Mouse (Mus musculus): ENCODE measurements at regions not wholly inside any gene's neighbourhood (a gene's known extent, or its start where the extent isn't known, plus 50 kb on each side); places are given as distances from the start of the nearest gene placed in this dataset.

DNA sequence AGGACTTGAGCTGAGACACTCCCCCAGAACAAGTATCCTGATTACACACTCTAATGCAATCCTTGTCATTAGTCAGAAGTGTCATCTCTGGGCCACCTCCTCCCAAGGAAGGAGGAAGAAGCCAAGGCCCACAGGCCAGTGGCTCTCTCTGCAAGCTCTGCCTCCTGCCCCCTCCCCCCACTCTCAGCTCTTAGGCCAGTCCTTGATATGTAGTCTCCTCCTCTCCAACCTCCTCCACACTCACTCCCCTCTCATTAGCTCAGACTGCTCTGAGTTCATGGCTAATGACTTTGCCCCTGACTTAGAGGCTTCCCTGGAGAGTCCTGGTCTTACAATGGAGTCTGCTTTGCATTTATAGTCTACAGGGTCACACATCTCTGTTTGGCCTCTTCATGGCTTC is 139.3 kb downstream of the Tle3 start:
- no peak for ATAC-seq
- Histone ChIP-seq H3K27me3 (ENCODE audit: control insufficient read depth, insufficient read depth, low read depth, low read length) (no peaks in the 10 kb centered on the region), H3K27ac (ENCODE audit: low read length) (no peak overlapping the region), H3K9me3 (replicated peaks; ENCODE audit: control insufficient read depth, low read length, poor library complexity, severe bottlenecking) (no peaks in the 10 kb centered on the region), H3K36me3 (ENCODE audit: control insufficient read depth, insufficient read depth, low read length) (no peaks in the 10 kb centered on the region), H3K4me3 (ENCODE audit: low read depth, low read length) (no peak overlapping the region), H3K9ac (ENCODE audit: low read depth, low read length) (no peak overlapping the region), H3K4me2 (ENCODE audit: low read length) (no peak overlapping the region), H3K4me1 (ENCODE audit: control insufficient read depth, insufficient read depth, low read length) (peaks cover 12% of the 10 kb centered on the region)

DNA sequence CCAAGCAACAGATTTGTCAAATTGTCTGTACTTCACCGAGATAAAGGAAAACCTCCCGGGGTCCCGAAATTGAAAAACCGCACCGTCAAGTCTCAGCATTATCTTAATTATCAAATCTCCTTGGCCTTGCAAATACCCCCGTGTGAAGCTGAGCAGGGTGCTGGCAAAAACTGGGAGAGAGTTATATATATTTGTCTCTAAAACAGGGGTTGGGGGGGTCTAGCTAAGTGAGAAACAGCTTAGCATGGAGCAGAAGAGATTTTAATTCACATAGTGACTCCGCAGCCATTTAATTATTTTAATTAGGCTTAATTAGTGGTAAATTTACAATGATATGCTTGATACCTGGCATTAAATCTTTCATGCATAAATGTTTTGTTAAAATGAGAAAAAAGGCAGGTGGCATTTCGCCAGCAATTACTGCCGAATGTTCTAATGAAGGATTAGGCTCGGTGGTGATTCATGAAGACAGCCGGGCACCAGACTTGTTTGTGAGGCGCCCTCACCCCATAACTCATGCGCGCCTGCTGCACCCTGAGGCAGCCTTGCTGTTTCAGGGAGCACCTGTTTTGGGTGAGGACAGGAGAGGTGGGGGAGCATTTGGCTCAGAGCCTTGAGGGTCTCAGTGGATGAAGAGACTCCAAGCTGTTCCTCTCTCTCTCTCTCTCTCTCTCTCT is 138.2 kb downstream of the Tle3 start:
- H3K4me2 ChIP-seq (ENCODE audit: low read length), result no peak overlapping the region
- no peak overlapping the region for H3K4me3 ChIP-seq (ENCODE audit: low read depth, low read length)
- H3K9me3 ChIP-seq (replicated peaks; ENCODE audit: control insufficient read depth, low read length, poor library complexity, severe bottlenecking), result no peaks in the 10 kb centered on the region
- ATAC-seq, result peak; percentile 64
- peaks cover 12% of the 10 kb centered on the region for H3K4me1 ChIP-seq (ENCODE audit: control insufficient read depth, insufficient read depth, low read length)
- H3K36me3 ChIP-seq (ENCODE audit: control insufficient read depth, insufficient read depth, low read length), result no peaks in the 10 kb centered on the region
- H3K27me3 ChIP-seq (ENCODE audit: control insufficient read depth, insufficient read depth, low read depth, low read length), result no peaks in the 10 kb centered on the region
- 7% methylated on average over 14 of the region's 14 CpGs for WGBS
- H3K27ac ChIP-seq (ENCODE audit: low read length), result no peak overlapping the region
- H3K9ac ChIP-seq (ENCODE audit: low read depth, low read length), result no peak overlapping the region

GRCm38 (mm10) chr9:61509591-61510191 is 137.5 kb downstream of the Tle3 start:
- Histone ChIP-seq H3K36me3 (ENCODE audit: control insufficient read depth, insufficient read depth, low read length) (no peaks in the 10 kb centered on the region), H3K4me2 (ENCODE audit: low read length) (no peak overlapping the region), H3K4me3 (ENCODE audit: low read depth, low read length) (no peak overlapping the region), H3K9me3 (replicated peaks; ENCODE audit: control insufficient read depth, low read length, poor library complexity, severe bottlenecking) (no peaks in the 10 kb centered on the region), H3K4me1 (ENCODE audit: control insufficient read depth, insufficient read depth, low read length) (peaks cover 12% of the 10 kb centered on the region), H3K9ac (ENCODE audit: low read depth, low read length) (no peak overlapping the region), H3K27me3 (ENCODE audit: control insufficient read depth, insufficient read depth, low read depth, low read length) (no peaks in the 10 kb centered on the region), H3K27ac (ENCODE audit: low read length) (peak overlapping the region; percentile 30; the same call in 1 of the 2 replicates)
- 15% methylated on average over 26 of the region's 26 CpGs for WGBS
- ATAC-seq, result peak; percentile 68

GRCm38 (mm10) chr9:61509091-61509490 is 136.9 kb downstream of the Tle3 start:
- no peak overlapping the region for H3K4me2 ChIP-seq (ENCODE audit: low read length)
- H3K4me3 ChIP-seq (ENCODE audit: low read depth, low read length), result no peak overlapping the region
- no peak overlapping the region for H3K9ac ChIP-seq (ENCODE audit: low read depth, low read length)
- ATAC-seq, result no peak
- H3K9me3 ChIP-seq (replicated peaks; ENCODE audit: control insufficient read depth, low read length, poor library complexity, severe bottlenecking), result no peaks in the 10 kb centered on the region
- H3K4me1 ChIP-seq (ENCODE audit: control insufficient read depth, insufficient read depth, low read length), result peaks cover 12% of the 10 kb centered on the region
- 74% methylated on average over 5 of the region's 5 CpGs for whole genome bisulfite sequencing
- H3K36me3 ChIP-seq (ENCODE audit: control insufficient read depth, insufficient read depth, low read length), result no peaks in the 10 kb centered on the region
- no peaks in the 10 kb centered on the region for H3K27me3 ChIP-seq (ENCODE audit: control insufficient read depth, insufficient read depth, low read depth, low read length)
- no peak overlapping the region for H3K27ac ChIP-seq (ENCODE audit: low read length)

GRCm38 (mm10) chr9:61500851-61501250 is 128.7 kb downstream of the Tle3 start:
- ATAC-seq, result no peak
- Histone ChIP-seq H3K4me2 (ENCODE audit: low read length) (no peak overlapping the region), H3K9ac (ENCODE audit: low read depth, low read length) (no peak overlapping the region), H3K27me3 (ENCODE audit: control insufficient read depth, insufficient read depth, low read depth, low read length) (no peaks in the 10 kb centered on the region), H3K27ac (ENCODE audit: low read length) (no peak overlapping the region), H3K9me3 (replicated peaks; ENCODE audit: control insufficient read depth, low read length, poor library complexity, severe bottlenecking) (no peaks in the 10 kb centered on the region; the same call in 1 of the 2 replicates), H3K4me1 (ENCODE audit: control insufficient read depth, insufficient read depth, low read length) (no peaks in the 10 kb centered on the region), H3K36me3 (ENCODE audit: control insufficient read depth, insufficient read depth, low read length) (no peaks in the 10 kb centered on the region), H3K4me3 (ENCODE audit: low read depth, low read length) (no peak overlapping the region)
- WGBS, result 85% methylated on average over 9 of the region's 9 CpGs

DNA sequence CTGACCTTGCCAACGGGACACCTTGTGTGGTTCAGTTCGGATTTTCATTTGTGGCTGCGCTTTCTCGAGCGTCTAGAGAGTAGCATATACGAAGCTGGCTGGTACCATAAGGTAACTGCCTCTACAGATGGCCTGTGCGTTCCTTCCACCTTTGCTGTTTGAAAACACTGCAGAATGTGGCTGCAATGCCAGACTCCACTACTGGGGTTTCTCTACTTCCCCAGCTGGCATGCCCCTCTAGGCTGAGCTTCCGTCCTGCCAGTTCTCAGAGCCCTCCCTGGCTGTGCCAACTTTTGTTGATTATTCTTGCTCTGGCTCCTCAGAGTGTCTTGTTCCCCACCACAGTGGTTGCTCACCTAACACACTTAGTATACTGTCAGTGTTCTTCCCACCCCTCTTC is 120.7 kb downstream of the Tle3 start:
- H3K36me3 ChIP-seq (ENCODE audit: control insufficient read depth, insufficient read depth, low read length), result no peaks in the 10 kb centered on the region
- H3K27me3 ChIP-seq (ENCODE audit: control insufficient read depth, insufficient read depth, low read depth, low read length), result peaks cover 3% of the 10 kb centered on the region; the same call in 1 of the 2 replicates
- H3K4me3 ChIP-seq (ENCODE audit: low read depth, low read length), result no peak overlapping the region
- no peak overlapping the region for H3K27ac ChIP-seq (ENCODE audit: low read length)
- H3K9me3 ChIP-seq (replicated peaks; ENCODE audit: control insufficient read depth, low read length, poor library complexity, severe bottlenecking), result no peaks in the 10 kb centered on the region
- 83% methylated on average over 8 of the region's 8 CpGs for WGBS
- ATAC-seq, result no peak
- no peak overlapping the region for H3K9ac ChIP-seq (ENCODE audit: low read depth, low read length)
- H3K4me2 ChIP-seq (ENCODE audit: low read length), result no peak overlapping the region
- peaks cover 10% of the 10 kb centered on the region for H3K4me1 ChIP-seq (ENCODE audit: control insufficient read depth, insufficient read depth, low read length)

- H3K36me3 ChIP-seq (ENCODE audit: control insufficient read depth, insufficient read depth, low read length), result no peaks in the 10 kb centered on the region
- H3K9me3 ChIP-seq (replicated peaks; ENCODE audit: control insufficient read depth, low read length, poor library complexity, severe bottlenecking), result no peaks in the 10 kb centered on the region
- no peak overlapping the region for H3K27ac ChIP-seq (ENCODE audit: low read length)
- no peak overlapping the region for H3K4me2 ChIP-seq (ENCODE audit: low read length)
- H3K27me3 ChIP-seq (ENCODE audit: control insufficient read depth, insufficient read depth, low read depth, low read length), result peaks cover 3% of the 10 kb centered on the region; the same call in 1 of the 2 replicates
- H3K4me1 ChIP-seq (ENCODE audit: control insufficient read depth, insufficient read depth, low read length), result peaks cover 10% of the 10 kb centered on the region
- H3K9ac ChIP-seq (ENCODE audit: low read depth, low read length), result no peak overlapping the region
- H3K4me3 ChIP-seq (ENCODE audit: low read depth, low read length), result no peak overlapping the region
- WGBS, result 38% methylated on average over 6 of the region's 6 CpGs
- no peak for ATAC-seq
Measured at GRCm38 (mm10) chr9:61491131-61491712, 119.1 kb downstream of the Tle3 start.

DNA sequence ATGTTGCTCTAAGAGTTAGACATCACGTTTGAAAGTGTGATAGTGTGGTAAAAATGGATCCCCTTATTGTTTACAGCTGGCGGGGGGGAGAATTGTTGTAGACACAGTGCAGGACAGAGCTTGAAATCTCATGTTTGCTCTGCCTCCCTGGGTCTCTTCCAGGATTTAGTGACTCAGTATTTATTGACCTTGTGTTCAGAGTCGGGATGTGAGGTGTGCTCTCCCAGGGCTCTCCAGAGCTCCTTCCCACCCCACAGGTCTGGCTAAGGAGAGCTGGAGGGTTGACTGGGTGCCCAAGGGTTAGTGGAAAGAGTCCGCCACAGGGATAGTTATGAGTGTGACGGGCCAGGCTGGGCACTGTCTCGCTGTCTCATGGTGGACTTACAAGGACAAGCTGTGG is 117.8 kb downstream of the Tle3 start:
- Histone ChIP-seq H3K36me3 (ENCODE audit: control insufficient read depth, insufficient read depth, low read length) (no peaks in the 10 kb centered on the region), H3K9me3 (replicated peaks; ENCODE audit: control insufficient read depth, low read length, poor library complexity, severe bottlenecking) (no peaks in the 10 kb centered on the region), H3K27me3 (ENCODE audit: control insufficient read depth, insufficient read depth, low read depth, low read length) (peaks cover 3% of the 10 kb centered on the region; the same call in 1 of the 2 replicates), H3K27ac (ENCODE audit: low read length) (no peak overlapping the region), H3K4me3 (ENCODE audit: low read depth, low read length) (no peak overlapping the region), H3K4me2 (ENCODE audit: low read length) (no peak overlapping the region), H3K9ac (ENCODE audit: low read depth, low read length) (no peak overlapping the region), H3K4me1 (ENCODE audit: control insufficient read depth, insufficient read depth, low read length) (peaks cover 10% of the 10 kb centered on the region)
- ATAC-seq, result no peak
- WGBS, result 60% methylated on average over 6 of the region's 6 CpGs

DNA sequence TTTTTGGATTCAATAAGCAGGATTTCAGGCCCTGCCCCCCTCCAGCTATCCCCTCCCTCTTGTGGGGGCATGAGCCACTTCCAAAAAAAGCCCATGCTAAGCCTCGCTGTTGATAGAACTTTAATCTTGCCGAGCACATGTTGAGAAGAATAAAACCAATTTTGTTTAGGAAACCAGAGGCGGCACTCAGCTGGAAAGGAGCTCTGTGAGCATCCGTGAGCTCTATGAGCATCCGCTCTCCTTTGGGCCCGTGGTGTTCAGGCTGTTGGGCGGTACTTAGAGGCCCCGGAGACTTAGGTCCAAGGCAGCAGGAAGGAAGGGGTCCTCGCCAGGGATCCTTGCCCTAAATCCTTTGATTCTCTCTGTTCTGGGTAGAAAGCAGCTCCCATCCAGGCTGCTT is 117.0 kb downstream of the Tle3 start:
- Histone ChIP-seq H3K27ac (ENCODE audit: low read length) (no peak overlapping the region; the same call in 1 of the 2 replicates), H3K9ac (ENCODE audit: low read depth, low read length) (no peak overlapping the region), H3K4me1 (ENCODE audit: control insufficient read depth, insufficient read depth, low read length) (peaks cover 10% of the 10 kb centered on the region), H3K27me3 (ENCODE audit: control insufficient read depth, insufficient read depth, low read depth, low read length) (peaks cover 3% of the 10 kb centered on the region; the same call in 1 of the 2 replicates), H3K4me2 (ENCODE audit: low read length) (no peak overlapping the region), H3K4me3 (ENCODE audit: low read depth, low read length) (no peak overlapping the region), H3K36me3 (ENCODE audit: control insufficient read depth, insufficient read depth, low read length) (no peaks in the 10 kb centered on the region), H3K9me3 (replicated peaks; ENCODE audit: control insufficient read depth, low read length, poor library complexity, severe bottlenecking) (no peaks in the 10 kb centered on the region)
- 5% methylated on average over 9 of the region's 9 CpGs for WGBS
- peak; percentile 58; the same call in 1 of the 2 replicates for ATAC-seq
